Mouse (Mus musculus) liver, embryonic 14.5 days (tissue): Measurements from ENCODE around the gene Irf4. TPM values are rescaled to one million over a fixed set of nuclear protein-coding genes. Genes with fewer than 3 reads are reported as not detected.

Source experiments
- ATAC-seq: fragments of 200-750 bp; cut with Nextera tagmentation; 2 replicates; pipeline ENCODE4 v1.8.0; 2017; ENCODE audit warnings: moderate number of reproducible peaks, mild to moderate bottlenecking, moderate library complexity; ENCODE audit not compliant: insufficient read depth
- DNase-seq, 3 experiments: peaks; one replicate each; pipeline ENCODE4 v3.0.0-alpha.2; 2012 to 2013; ENCODE audit warnings: low read depth in 3 of 3, low spot score in 3 of 3
- H3K27ac ChIP-seq: fragments of 300-500 bp; sonication (generic); 2 replicates; pipeline ENCODE4 v1.5.1; 2014; ENCODE audit warnings: moderate library complexity, mild to moderate bottlenecking, control low read depth, inconsistent platforms
- H3K27me3 ChIP-seq: fragments of 300-500 bp; sonication (generic); 2 replicates; pipeline ENCODE4 v1.6.1; 2014; ENCODE audit warnings: mild to moderate bottlenecking, low read length, moderate library complexity; ENCODE audit not compliant: control insufficient read depth, insufficient read depth
- H3K36me3 ChIP-seq: fragments of 300-500 bp; sonication (generic); replicated peaks from 2 replicates; pipeline ENCODE4 v1.6.1; 2014; ENCODE audit warnings: low read depth; ENCODE audit not compliant: control insufficient read depth, insufficient read depth
- H3K4me1 ChIP-seq, 2 experiments: fragments of 200-500 bp in 1 of 2; fragments of 300-500 bp in 1 of 2; sonication (generic) in 1 of 2; replicated peaks; 2 replicates each; pipeline ENCODE4 v1.6.1; 2012 to 2014; ENCODE audit warnings: antibody characterized with exemption in 1 of 2, inconsistent platforms in 1 of 2, low read length in 1 of 2; ENCODE audit not compliant: control insufficient read depth in 2 of 2, insufficient read depth in 2 of 2
- H3K4me2 ChIP-seq: fragments of 300-500 bp; sonication (generic); 2 replicates; pipeline ENCODE4 v1.6.1; 2014; ENCODE audit warnings: low read depth, mild to moderate bottlenecking, control low read depth, moderate library complexity
- H3K4me3 ChIP-seq, 2 experiments: fragments of 200-500 bp in 1 of 2; fragments of 300-500 bp in 1 of 2; sonication (generic) in 1 of 2; 2 replicates each; pipeline ENCODE4 v1.5.1; 2012 to 2014; ENCODE audit warnings: low read depth in 2 of 2, low read length in 2 of 2, mild to moderate bottlenecking in 2 of 2, control low read depth in 1 of 2, inconsistent platforms in 1 of 2, moderate library complexity in 1 of 2; ENCODE audit not compliant: insufficient read depth in 1 of 2
- H3K9ac ChIP-seq: fragments of 300-500 bp; sonication (generic); replicated peaks from 2 replicates; pipeline ENCODE4 v1.6.1; 2014; ENCODE audit warnings: mild to moderate bottlenecking, control low read depth, moderate library complexity
- H3K9me3 ChIP-seq: fragments of 300-500 bp; sonication (generic); 2 replicates; pipeline ENCODE4 v1.6.1; 2016; ENCODE audit warnings: low read length, mixed read lengths; ENCODE audit not compliant: control insufficient read depth
- CTCF ChIP-seq: IDR thresholded peaks from 2 replicates; pipeline ENCODE4 v1.5.1; 2016; ENCODE audit warnings: antibody characterized with exemption, low read depth, control low read depth
- EP300 ChIP-seq: IDR thresholded peaks from 2 replicates; pipeline ENCODE4 v1.6.1; 2016; ENCODE audit warnings: antibody characterized with exemption, low read depth
- WGBS: fragments of 180-500 bp; shearing (Covaris S2); extraction: QIAGEN DNeasy Blood & Tissue Kit; methylation state at CpG from one replicate; pipeline ENCODE4 v1.1.7; 2014; ENCODE audit not compliant: insufficient replicate concordance; 5-methylcytosine and 5-hydroxymethylcytosine counted together
- polyA plus RNA-seq, 2 experiments: library from polyadenylated mRNA; depleted of rRNA in 1 of 2; stranded (reverse) in 1 of 2; unstranded in 1 of 2; fragments of >200 nt; fragmentation: Nextera tagmentation in 1 of 2; extraction: Ambion mirVana in 1 of 2; gene quantifications; 2 replicates each; pipeline versions ENCODE4 v1.2.1 to v1.2.3; 2012 to 2014

The Irf4 gene
- polyA plus RNA-seq, 2 experiments, result 0.08 to 0.11 TPM

DNA sequence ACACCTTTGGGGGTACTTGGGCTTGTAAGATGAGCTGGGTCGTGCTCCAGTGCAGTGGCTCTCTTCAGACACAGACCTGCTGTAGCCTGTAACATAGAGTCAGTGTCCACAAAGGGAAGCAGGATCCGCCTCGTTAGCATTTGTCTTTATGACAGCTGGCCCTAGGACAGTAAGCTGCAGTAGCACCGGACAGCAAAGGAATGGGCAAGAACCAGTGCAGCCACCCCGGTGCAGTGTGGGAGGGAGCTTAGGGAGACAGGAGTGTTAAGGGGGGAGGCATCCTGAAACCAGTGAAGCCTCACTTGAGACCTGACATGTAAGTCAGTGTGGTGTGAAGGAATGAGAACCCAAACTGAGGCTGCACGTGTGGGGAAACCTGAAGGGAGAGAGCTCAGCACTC, 36.7 kb upstream of the Irf4 start:
- Histone ChIP-seq H3K36me3 (no peaks in the 10 kb centered on the region), H3K27ac (no peak overlapping the region), H3K4me3 (no peak overlapping the region), H3K9ac (no peak overlapping the region), H3K9me3 (no peaks in the 10 kb centered on the region), H3K27me3 (no peaks in the 10 kb centered on the region), H3K4me2 (no peak overlapping the region), H3K4me1 (no peaks in the 10 kb centered on the region)
- DNase-seq (no peak), ATAC-seq (no peak)
- 63% methylated on average over 6 of the region's 6 CpGs for WGBS
- TF ChIP-seq EP300 (no peak), CTCF (no peak)

DNA sequence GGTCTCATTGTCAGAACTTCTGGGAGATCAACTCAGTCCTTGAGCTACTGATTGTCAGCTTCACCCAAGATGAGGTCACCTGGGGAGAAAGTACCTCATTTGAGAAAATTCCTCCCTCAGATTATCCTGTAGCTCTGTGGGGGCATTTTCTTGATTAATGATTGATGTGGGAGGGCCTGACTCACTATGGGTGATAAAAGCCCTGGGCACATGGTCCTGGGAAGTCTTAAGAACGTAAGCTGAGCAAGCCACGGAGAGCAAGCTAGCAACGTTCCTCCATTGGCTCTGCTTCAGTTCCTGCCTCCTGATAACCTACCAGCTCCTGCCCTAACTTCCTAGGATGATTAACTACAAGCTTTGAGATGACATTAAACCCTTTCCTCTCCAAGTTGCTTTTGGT, 35.4 kb upstream of the Irf4 start:
- Histone ChIP-seq H3K4me3 (no peak overlapping the region), H3K4me2 (no peak overlapping the region), H3K9me3 (no peaks in the 10 kb centered on the region), H3K9ac (no peak overlapping the region), H3K36me3 (no peaks in the 10 kb centered on the region), H3K27me3 (no peaks in the 10 kb centered on the region), H3K27ac (no peak overlapping the region), H3K4me1 (no peaks in the 10 kb centered on the region)
- WGBS, result 66% methylated on average over 3 of the region's 3 CpGs
- TF ChIP-seq EP300, result no peak
- TF ChIP-seq CTCF, result no peak
- no peak for ATAC-seq
- DNase-seq, result no peak

DNA sequence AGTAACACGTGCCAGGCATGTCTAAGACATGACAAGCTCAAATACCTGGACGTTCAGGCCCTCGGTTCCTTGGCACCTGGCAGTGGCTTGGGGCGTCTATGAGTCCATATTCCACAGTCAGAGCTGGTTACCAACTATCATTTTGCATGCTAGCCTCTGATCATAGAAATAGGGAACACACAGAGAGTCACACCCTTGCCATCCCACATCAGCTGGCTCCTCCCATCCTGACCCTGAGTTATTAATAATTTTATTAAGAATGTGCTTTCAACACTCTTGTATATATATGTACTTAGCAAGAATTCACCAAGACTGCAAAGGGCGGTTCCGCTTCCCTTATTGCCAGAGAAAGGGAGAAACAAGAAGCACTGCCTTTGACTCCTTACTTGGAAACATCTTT, 34.5 kb upstream of the Irf4 start:
- TF ChIP-seq CTCF (no peak), EP300 (no peak)
- Histone ChIP-seq H3K9me3 (no peaks in the 10 kb centered on the region), H3K4me2 (no peak overlapping the region)

DNA sequence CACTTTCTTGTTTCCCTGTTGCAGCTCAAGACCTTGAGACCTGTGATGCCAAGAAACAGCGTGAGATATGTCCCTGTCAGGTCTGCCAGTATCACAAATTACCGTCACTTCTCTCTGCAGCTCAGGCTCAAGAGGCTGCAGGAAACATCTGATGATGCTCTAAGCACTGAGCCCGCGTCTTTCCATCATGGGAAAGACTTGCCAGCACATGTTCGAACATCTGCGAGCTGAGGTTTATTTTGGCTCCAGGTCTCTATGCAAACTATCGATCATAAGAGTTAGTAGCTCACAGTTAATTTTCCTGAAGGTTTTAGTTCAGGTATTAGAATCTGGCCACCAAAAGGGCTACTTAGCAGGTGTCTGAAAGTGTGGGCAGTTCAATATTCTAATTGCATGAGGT, 34.0 kb upstream of the Irf4 start:
- WGBS, result 66% methylated on average over 7 of the region's 7 CpGs
- Histone ChIP-seq H3K4me3 (no peak overlapping the region), H3K9ac (no peak overlapping the region), H3K27ac (no peak overlapping the region), H3K4me2 (no peak overlapping the region), H3K36me3 (no peaks in the 10 kb centered on the region), H3K9me3 (no peaks in the 10 kb centered on the region), H3K4me1 (peaks cover 0 to 5% of the 10 kb centered on the region in 2 experiments; a peak in 1 of 4 replicates), H3K27me3 (no peaks in the 10 kb centered on the region)
- no peak for TF ChIP-seq EP300
- ATAC-seq (no peak), DNase-seq (no peak)

More for the DNA sequence above, 34.5 kb upstream of the Irf4 start:
- no peaks in the 10 kb centered on the region for H3K27me3 ChIP-seq
- ATAC-seq, result no peak
- no peak overlapping the region for H3K9ac ChIP-seq
- no peak for DNase-seq
- peaks cover 0 to 5% of the 10 kb centered on the region in 2 experiments; a peak in 1 of 4 replicates for H3K4me1 ChIP-seq
- no peak overlapping the region for H3K27ac ChIP-seq
- 63% methylated on average over 6 of the region's 6 CpGs for WGBS
- no peak overlapping the region for H3K4me3 ChIP-seq
- no peaks in the 10 kb centered on the region for H3K36me3 ChIP-seq

DNA sequence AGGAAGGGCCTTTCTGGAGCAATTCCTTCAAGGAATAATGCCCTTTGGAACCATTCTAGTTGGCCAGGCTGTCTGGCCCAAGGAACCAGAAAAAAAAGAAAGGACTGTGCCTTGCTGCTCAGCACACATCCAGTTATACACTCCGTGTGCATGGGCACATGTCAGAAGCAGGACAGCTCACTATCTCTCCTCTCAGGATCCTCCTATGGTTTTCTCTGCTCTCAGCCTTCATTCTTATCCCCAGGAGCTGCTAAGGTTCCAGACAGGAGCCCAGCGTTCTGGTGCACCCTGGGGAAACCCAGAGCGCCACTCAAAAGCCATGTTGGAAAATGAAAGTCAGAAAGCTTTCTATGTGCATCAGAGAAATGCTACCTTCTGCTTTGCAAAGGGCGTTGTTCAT, 33.5 kb upstream of the Irf4 start:
- ATAC-seq (no peak), DNase-seq (no peak)
- TF ChIP-seq CTCF (no peak), EP300 (no peak)
- Histone ChIP-seq H3K36me3 (no peaks in the 10 kb centered on the region), H3K27ac (no peak overlapping the region), H3K4me3 (no peak overlapping the region), H3K4me1 (peaks cover 0 to 5% of the 10 kb centered on the region in 2 experiments; a peak in 1 of 4 replicates), H3K9ac (no peak overlapping the region), H3K4me2 (no peak overlapping the region), H3K27me3 (no peaks in the 10 kb centered on the region), H3K9me3 (no peaks in the 10 kb centered on the region)
- WGBS, result 50% methylated on average over 4 of the region's 4 CpGs

DNA sequence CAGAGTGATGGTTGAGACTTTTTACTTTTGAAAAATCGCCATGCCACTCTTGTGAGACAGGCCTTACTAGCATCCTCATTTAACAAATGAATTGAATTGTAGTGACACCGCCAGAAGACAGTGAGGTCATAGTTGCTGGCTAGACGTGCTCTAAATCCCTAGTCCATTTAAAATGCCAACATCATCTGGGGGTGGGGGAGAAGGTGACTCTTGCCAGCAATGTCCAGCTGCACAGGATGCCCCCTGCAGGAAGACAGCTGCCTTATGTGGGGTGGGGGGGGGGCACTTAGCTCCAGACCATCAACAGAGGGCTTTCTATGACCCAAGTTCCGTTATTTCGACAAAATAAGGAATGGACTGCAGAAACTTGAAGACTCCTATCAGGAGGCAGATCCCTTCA, 32.4 kb upstream of the Irf4 start:
- TF ChIP-seq EP300 (no peak), CTCF (no peak)
- Histone ChIP-seq H3K9me3 (no peaks in the 10 kb centered on the region), H3K4me1 (peaks cover 0 to 5% of the 10 kb centered on the region in 2 experiments; a peak in 1 of 4 replicates), H3K9ac (no peak overlapping the region), H3K27ac (no peak overlapping the region), H3K36me3 (no peaks in the 10 kb centered on the region), H3K27me3 (no peaks in the 10 kb centered on the region), H3K4me2 (no peak overlapping the region), H3K4me3 (no peak overlapping the region)
- ATAC-seq (no peak), DNase-seq (no peak)
- 56% methylated on average over 5 of the region's 5 CpGs for WGBS
